ENCODE assay signal across 9 mouse cellular contexts in the genomic region with DNA sequence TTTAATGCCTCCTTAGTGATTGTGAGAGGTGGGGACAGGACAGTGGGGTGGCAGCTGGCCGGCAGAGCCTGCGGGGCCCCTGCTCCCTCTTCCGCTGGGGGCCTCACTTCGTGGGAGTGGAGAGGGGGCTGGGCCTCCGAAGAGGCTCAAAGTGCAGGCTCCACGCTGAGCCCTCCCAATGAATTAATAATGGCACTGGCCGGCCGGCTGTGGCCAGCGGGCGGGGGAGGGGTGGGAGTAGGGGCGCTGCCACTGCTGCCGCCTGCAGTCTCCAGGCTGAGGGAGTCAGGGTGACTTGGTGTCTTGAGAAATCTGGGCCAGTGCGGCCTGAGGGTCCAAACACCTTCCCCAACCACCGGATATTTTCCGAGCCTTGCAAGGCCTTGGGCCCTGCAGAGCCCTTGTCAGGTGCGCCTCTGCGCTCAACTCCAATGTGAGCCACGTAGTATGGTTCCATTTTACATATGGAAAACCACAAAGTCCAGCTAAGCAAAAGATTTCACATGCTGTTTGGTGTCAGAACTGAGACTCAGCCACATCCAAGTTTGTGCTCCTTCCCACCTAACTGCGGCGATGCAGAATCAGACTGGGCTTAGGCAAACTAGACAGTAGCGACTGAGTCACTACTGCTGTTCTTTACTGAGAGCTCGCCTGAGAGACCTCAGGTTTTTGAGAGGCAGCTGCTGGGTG. TPM values are rescaled to one million over a fixed set of nuclear protein-coding genes. Genes with fewer than 3 reads are reported as not detected.
DNase-seq lines count a peak whose midpoint lies in the region; ATAC-seq and TF ChIP-seq lines count a peak whose summit lies in the region.
"Had no signal": no experiment of that assay in that cellular context is flagged by ENCODE, and none has a peak within 500 bp of the region (broad histone marks: within the 10 kb centered on the region; RNA-seq: fewer than 3 reads in every experiment).

No protein-coding gene starts in this region.

- no peak for DNase-seq in lung, postnatal 10 days
- DNase-seq in forebrain, postnatal 0 days, result no peak
- DNase-seq in liver, embryonic 14.5 days (ENCODE audit: low read depth in 3 of 3, low spot score in 3 of 3), result no peak
- DNase-seq in adrenal gland, postnatal 4 days (ENCODE audit: low spot score in 2 of 2), result no peak
- no peak for DNase-seq in cerebellum, postnatal 25 days
- DNase-seq in gastrocnemius, postnatal 10 days, result no peak

- no peaks in the 10 kb centered on the region for H3K9me3 ChIP-seq in lung, embryonic 16.5 days (ENCODE audit: control insufficient read depth, low read length)
- H3K9me3 ChIP-seq in forebrain, postnatal 0 days (ENCODE audit: low read length), result no peaks in the 10 kb centered on the region
- H3K9me3 ChIP-seq in liver, embryonic 14.5 days (ENCODE audit: control insufficient read depth, low read length), result no peaks in the 10 kb centered on the region
- no peaks in the 10 kb centered on the region for H3K9me3 ChIP-seq in stomach, embryonic 16.5 days (replicated peaks; ENCODE audit: control insufficient read depth, low read length)

- H3K27ac ChIP-seq in lung, embryonic 16.5 days (ENCODE audit: low read length), result no peak overlapping the region
- H3K27ac ChIP-seq in forebrain, postnatal 0 days (ENCODE audit: low read depth, low read length), result 0 out of 2 replicates have a peak overlapping the region, but pooled peaks have one; percentile 21
- no peak overlapping the region for H3K27ac ChIP-seq in liver, embryonic 14.5 days
- H3K27ac ChIP-seq in stomach, embryonic 16.5 days (ENCODE audit: low read length), result no peak overlapping the region
- H3K27ac ChIP-seq: left cerebral cortex, adult 2 months had no signal

- peaks cover 65% of the 10 kb centered on the region for H3K27me3 ChIP-seq in lung, embryonic 16.5 days (ENCODE audit: control insufficient read depth, insufficient read depth, low read depth, low read length)
- no peaks in the 10 kb centered on the region for H3K27me3 ChIP-seq in forebrain, postnatal 0 days (ENCODE audit: insufficient read depth, low read length)
- H3K27me3 ChIP-seq in liver, embryonic 14.5 days (ENCODE audit: control insufficient read depth, insufficient read depth, low read length), result peaks cover 81% of the 10 kb centered on the region
- H3K27me3 ChIP-seq in stomach, embryonic 16.5 days (ENCODE audit: control insufficient read depth, insufficient read depth, low read length), result peaks cover 32% of the 10 kb centered on the region

- 11% methylated on average over 20 of the region's 22 CpGs for WGBS in lung, embryonic 16.5 days
- WGBS in forebrain, postnatal 0 days, result 14% methylated on average over 22 of the region's 22 CpGs
- 17% methylated on average over 22 of the region's 22 CpGs for WGBS in liver, embryonic 14.5 days (ENCODE audit: insufficient replicate concordance)
- WGBS in stomach, embryonic 16.5 days, result 14% methylated on average over 22 of the region's 22 CpGs

- no peak for TF ChIP-seq CTCF in forebrain, postnatal 0 days (IDR thresholded peaks at IDR 0.05; ENCODE audit: low read depth)
- TF ChIP-seq CTCF in liver, embryonic 14.5 days (IDR thresholded peaks at IDR 0.05; ENCODE audit: low read depth), result no peak

- H3K4me2 ChIP-seq in lung, embryonic 16.5 days (ENCODE audit: low read depth, low read length), result peak overlapping the region; percentile 57
- peak overlapping the region; percentile 38 for H3K4me2 ChIP-seq in forebrain, postnatal 0 days (ENCODE audit: low read depth)
- H3K4me2 ChIP-seq in liver, embryonic 14.5 days (ENCODE audit: low read depth), result peak overlapping the region; percentile 30
- H3K4me2 ChIP-seq in stomach, embryonic 16.5 days (ENCODE audit: low read depth, low read length), result peak overlapping the region; percentile 49

- peak overlapping the region; percentile 32 for H3K4me3 ChIP-seq in lung, embryonic 16.5 days (ENCODE audit: low read length)
- H3K4me3 ChIP-seq in forebrain, postnatal 0 days (ENCODE audit: low read depth, low read length), result no peak overlapping the region
- no peak overlapping the region for H3K4me3 ChIP-seq in liver, embryonic 14.5 days (ENCODE audit: insufficient read depth in 1 of 2, low read depth in 2 of 2, low read length in 2 of 2)
- H3K4me3 ChIP-seq in stomach, embryonic 16.5 days (replicated peaks; ENCODE audit: low read length), result peak overlapping the region; percentile 15
- H3K4me3 ChIP-seq: left cerebral cortex, adult 2 months had no signal

- no peak for ATAC-seq in lung, embryonic 16.5 days (ENCODE audit: low read depth)
- no peak for ATAC-seq in forebrain, postnatal 0 days
- ATAC-seq in liver, embryonic 14.5 days (ENCODE audit: insufficient read depth), result no peak
- ATAC-seq in stomach, embryonic 16.5 days (ENCODE audit: insufficient read depth, low FRiP score), result no peak

- no peaks in the 10 kb centered on the region for H3K36me3 ChIP-seq in lung, embryonic 16.5 days (ENCODE audit: control insufficient read depth, insufficient read depth, low read length)
- H3K36me3 ChIP-seq in forebrain, postnatal 0 days (ENCODE audit: insufficient read depth), result no peaks in the 10 kb centered on the region
- H3K36me3 ChIP-seq in liver, embryonic 14.5 days (replicated peaks; ENCODE audit: control insufficient read depth, insufficient read depth, low read depth), result no peaks in the 10 kb centered on the region
- no peaks in the 10 kb centered on the region for H3K36me3 ChIP-seq in stomach, embryonic 16.5 days (ENCODE audit: control insufficient read depth, insufficient read depth, low read length)

- peaks cover 24% of the 10 kb centered on the region for H3K4me1 ChIP-seq in lung, embryonic 16.5 days (replicated peaks; ENCODE audit: control insufficient read depth, insufficient read depth, low read length)
- H3K4me1 ChIP-seq in forebrain, postnatal 0 days (ENCODE audit: insufficient read depth), result 0 out of 2 replicates have a peak, but pooled peaks cover 3% of the 10 kb centered on the region
- peaks cover 0 to 6% of the 10 kb centered on the region in 2 experiments; a peak in 2 of 4 replicates for H3K4me1 ChIP-seq in liver, embryonic 14.5 days (replicated peaks; ENCODE audit: control insufficient read depth in 2 of 2, insufficient read depth in 2 of 2, low read length in 1 of 2)
- peaks cover 23% of the 10 kb centered on the region for H3K4me1 ChIP-seq in stomach, embryonic 16.5 days (ENCODE audit: control insufficient read depth, insufficient read depth, low read length)

- no peak for TF ChIP-seq EP300 in liver, embryonic 14.5 days (IDR thresholded peaks at IDR 0.05; ENCODE audit: low read depth)

- H3K9ac ChIP-seq in lung, embryonic 16.5 days (ENCODE audit: low read length), result no peak overlapping the region
- 0 out of 2 replicates have a peak overlapping the region, but pooled peaks have one; percentile 10 for H3K9ac ChIP-seq in forebrain, postnatal 0 days
- H3K9ac ChIP-seq in liver, embryonic 14.5 days (replicated peaks), result no peak overlapping the region
- no peak overlapping the region for H3K9ac ChIP-seq in stomach, embryonic 16.5 days (ENCODE audit: low read length)

RNA-seq across cellular contexts. Expression of a gene that starts 4.6 kb away (rescaled TPM):
- not detected in 2 replicates for polyA plus RNA-seq in lung, embryonic 16.5 days (2015; fragmentation: Nextera tagmentation; extraction: Ambion mirVana)
- 1.0 and 2.0 TPM in 2 replicates for total RNA-seq in forebrain, postnatal 0 days (2014; rRNA removed)
- 2.0 and 2.5 TPM in 2 replicates for polyA plus RNA-seq in forebrain, postnatal 0 days (2015; fragmentation: Nextera tagmentation; extraction: Ambion mirVana)
- polyA plus RNA-seq in liver, embryonic 14.5 days (2012; rRNA removed), result not detected in 2 replicates
- polyA plus RNA-seq in liver, embryonic 14.5 days (2014; fragmentation: Nextera tagmentation; extraction: Ambion mirVana), result not detected in 2 replicates
- not detected in 2 replicates for polyA plus RNA-seq in stomach, embryonic 16.5 days (2015; fragmentation: Nextera tagmentation; extraction: Ambion mirVana)
- total RNA-seq in adrenal gland, postnatal 4 days (2021), result not detected
- not detected for total RNA-seq in gastrocnemius, postnatal 10 days (2021)

RNA-seq across cellular contexts. Expression of a gene that starts 5.6 kb away (rescaled TPM):
- 0.09 and 0.10 TPM in 2 replicates for polyA plus RNA-seq in lung, embryonic 16.5 days (2015; fragmentation: Nextera tagmentation; extraction: Ambion mirVana)
- 10.4 and 10.5 TPM in 2 replicates for total RNA-seq in forebrain, postnatal 0 days (2014; rRNA removed)
- 5.5 and 7.2 TPM in 2 replicates for polyA plus RNA-seq in forebrain, postnatal 0 days (2015; fragmentation: Nextera tagmentation; extraction: Ambion mirVana)
- 0.03 and 0.04 TPM in 2 replicates for polyA plus RNA-seq in liver, embryonic 14.5 days (2012; rRNA removed)
- polyA plus RNA-seq in liver, embryonic 14.5 days (2014; fragmentation: Nextera tagmentation; extraction: Ambion mirVana), result 0.05 TPM in 1 of 2 replicates, not detected in the other
- polyA plus RNA-seq in stomach, embryonic 16.5 days (2015; fragmentation: Nextera tagmentation; extraction: Ambion mirVana), result 0.07 and 0.12 TPM in 2 replicates
- under 1 TPM; 0.08 to 0.23 TPM for total RNA-seq in adrenal gland, postnatal 4 days (2021)
- total RNA-seq in gastrocnemius, postnatal 10 days (2021), result under 1 TPM; 0.12 to 0.18 TPM

RNA-seq across cellular contexts. Expression of a gene that starts 37.1 kb away (rescaled TPM):
- polyA plus RNA-seq in lung, embryonic 16.5 days (2015; fragmentation: Nextera tagmentation; extraction: Ambion mirVana), result 270 and 275 TPM in 2 replicates
- total RNA-seq in forebrain, postnatal 0 days (2014; rRNA removed), result 12.3 and 14.3 TPM in 2 replicates
- polyA plus RNA-seq in forebrain, postnatal 0 days (2015; fragmentation: Nextera tagmentation; extraction: Ambion mirVana), result 26.8 and 34.1 TPM in 2 replicates
- polyA plus RNA-seq in liver, embryonic 14.5 days (2012; rRNA removed), result 38.1 and 119 TPM in 2 replicates
- 252 and 265 TPM in 2 replicates for polyA plus RNA-seq in liver, embryonic 14.5 days (2014; fragmentation: Nextera tagmentation; extraction: Ambion mirVana)
- 217 and 232 TPM in 2 replicates for polyA plus RNA-seq in stomach, embryonic 16.5 days (2015; fragmentation: Nextera tagmentation; extraction: Ambion mirVana)
- total RNA-seq in adrenal gland, postnatal 4 days (2021), result 10 to 100 TPM; 67.7 to 73.3 TPM
- total RNA-seq in gastrocnemius, postnatal 10 days (2021), result 10 to 100 TPM; 14.8 to 19.3 TPM

RNA-seq across cellular contexts. Expression of a gene that starts 44.4 kb away (rescaled TPM):
- 142 and 163 TPM in 2 replicates for polyA plus RNA-seq in lung, embryonic 16.5 days (2015; fragmentation: Nextera tagmentation; extraction: Ambion mirVana)
- total RNA-seq in forebrain, postnatal 0 days (2014; rRNA removed), result 50.3 and 57.9 TPM in 2 replicates
- polyA plus RNA-seq in forebrain, postnatal 0 days (2015; fragmentation: Nextera tagmentation; extraction: Ambion mirVana), result 45.9 and 56.1 TPM in 2 replicates
- polyA plus RNA-seq in liver, embryonic 14.5 days (2012; rRNA removed), result 28.3 and 40.0 TPM in 2 replicates
- 73.9 and 84.9 TPM in 2 replicates for polyA plus RNA-seq in liver, embryonic 14.5 days (2014; fragmentation: Nextera tagmentation; extraction: Ambion mirVana)
- 173 and 174 TPM in 2 replicates for polyA plus RNA-seq in stomach, embryonic 16.5 days (2015; fragmentation: Nextera tagmentation; extraction: Ambion mirVana)
- total RNA-seq in adrenal gland, postnatal 4 days (2021), result 100 to 1,000 TPM; 374 to 422 TPM
- total RNA-seq in gastrocnemius, postnatal 10 days (2021), result 100 to 1,000 TPM; 292 to 312 TPM

RNA-seq across cellular contexts. Expression of a gene that starts 44.5 kb away (rescaled TPM):
- 128 and 133 TPM in 2 replicates for polyA plus RNA-seq in lung, embryonic 16.5 days (2015; fragmentation: Nextera tagmentation; extraction: Ambion mirVana)
- 54.4 and 59.3 TPM in 2 replicates for total RNA-seq in forebrain, postnatal 0 days (2014; rRNA removed)
- polyA plus RNA-seq in forebrain, postnatal 0 days (2015; fragmentation: Nextera tagmentation; extraction: Ambion mirVana), result 43.2 and 46.2 TPM in 2 replicates
- 42.0 and 60.7 TPM in 2 replicates for polyA plus RNA-seq in liver, embryonic 14.5 days (2012; rRNA removed)
- polyA plus RNA-seq in liver, embryonic 14.5 days (2014; fragmentation: Nextera tagmentation; extraction: Ambion mirVana), result 123 and 126 TPM in 2 replicates
- 212 and 217 TPM in 2 replicates for polyA plus RNA-seq in stomach, embryonic 16.5 days (2015; fragmentation: Nextera tagmentation; extraction: Ambion mirVana)
- total RNA-seq in adrenal gland, postnatal 4 days (2021), result 100 to 1,000 TPM; 407 to 479 TPM
- total RNA-seq in gastrocnemius, postnatal 10 days (2021), result 100 to 1,000 TPM; 239 to 273 TPM

Comparison
In these comparisons a context has a peak if more than half of its experiments do, and no peak if none do; other contexts are left out.
1. H3K4me3 ChIP-seq: peak in lung, embryonic 16.5 days (single experiment) and stomach, embryonic 16.5 days (single experiment); none in forebrain, postnatal 0 days (single experiment) and liver, embryonic 14.5 days (0 of 2).
2. Peak in every context shown above with its lines, with median percentiles within 50 percentile points of each other: H3K4me2 ChIP-seq.